Mouse (Mus musculus) spleen, adult 12 weeks (tissue): Measurements from ENCODE around the gene Gm17662.

ENCODE experiments used
- DNase-seq: peaks from one replicate; pipeline ENCODE4 v3.0.0; 2022; ENCODE audit warnings: low spot score

Gm17662 gene

DNA sequence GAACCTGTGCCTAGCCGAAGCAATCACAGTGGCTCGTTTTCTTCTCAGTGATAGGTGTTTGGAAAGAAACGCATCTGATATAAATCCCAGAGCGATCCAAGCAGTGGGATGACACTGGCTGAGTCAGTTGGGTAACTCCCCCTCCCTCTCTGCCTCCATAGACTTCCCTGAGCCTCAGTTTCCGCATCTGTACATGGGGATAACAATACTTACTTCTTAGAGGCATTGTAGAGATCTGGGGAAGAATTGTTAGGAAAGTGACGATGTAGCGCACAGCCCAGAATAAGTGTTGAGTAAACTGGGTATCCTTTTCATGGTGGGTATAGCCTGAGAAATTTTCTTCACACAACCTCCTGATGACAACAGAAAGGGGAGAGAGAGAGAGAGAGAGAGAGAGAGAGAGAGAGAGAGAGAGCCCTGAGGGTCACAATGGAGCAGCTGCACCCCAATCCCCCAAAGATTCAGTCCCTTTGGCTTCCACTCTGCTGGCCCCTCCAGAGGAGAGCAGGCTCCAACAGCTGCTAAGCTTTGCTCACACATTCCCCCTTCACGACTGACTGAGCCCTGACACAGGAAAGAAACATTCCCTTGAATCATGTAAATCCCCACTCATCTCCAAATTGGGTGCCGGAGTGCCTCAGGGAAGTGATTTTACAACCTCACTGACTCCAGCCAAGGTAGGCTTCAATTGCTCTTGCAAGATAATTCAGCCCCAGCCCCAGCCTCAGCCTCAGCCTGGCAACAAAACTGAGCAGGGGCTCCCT lies 31.6 kb downstream of the Gm17662 start:
- no peak for DNase-seq

DNA sequence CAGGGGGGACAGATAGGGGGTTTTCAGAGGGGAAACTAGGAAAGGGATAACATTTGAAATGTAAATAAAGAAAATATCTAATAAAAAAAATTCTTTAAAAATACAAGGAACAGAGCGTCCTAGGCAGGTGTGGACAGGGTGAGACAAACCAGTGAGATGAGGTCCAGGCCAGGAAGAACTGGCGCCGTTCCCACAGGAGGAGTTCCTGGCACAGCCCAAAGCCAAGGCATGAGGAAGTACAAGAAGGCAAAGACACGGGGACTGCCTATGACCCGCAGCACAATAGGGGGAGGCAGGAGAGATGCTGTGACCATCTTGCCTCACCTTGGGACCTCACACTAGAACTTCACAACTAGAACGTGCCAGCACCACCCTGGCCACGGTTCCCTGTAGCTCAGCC lies 34.6 kb downstream of the Gm17662 start:
- no peak for DNase-seq

DNA sequence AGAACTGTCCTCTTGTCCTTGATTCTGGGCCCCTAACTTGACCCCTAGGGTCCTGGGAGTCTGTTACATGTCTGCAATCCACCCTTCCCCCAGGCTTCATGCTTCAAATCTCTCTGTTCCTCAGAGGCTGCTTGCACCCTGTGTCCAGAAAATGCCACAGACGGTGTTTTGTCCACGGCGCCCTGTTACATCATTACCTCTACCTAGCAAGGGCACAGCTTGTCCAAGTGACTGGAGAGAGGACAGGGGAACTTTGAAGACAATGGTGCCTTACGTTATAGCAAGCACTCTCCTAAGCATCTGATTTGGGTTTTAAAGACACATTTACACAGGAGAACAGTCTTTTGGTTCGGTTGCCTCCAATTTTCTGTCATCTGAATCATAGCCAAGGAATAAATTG lies 36.5 kb downstream of the Gm17662 start:
- no peak for DNase-seq

DNA sequence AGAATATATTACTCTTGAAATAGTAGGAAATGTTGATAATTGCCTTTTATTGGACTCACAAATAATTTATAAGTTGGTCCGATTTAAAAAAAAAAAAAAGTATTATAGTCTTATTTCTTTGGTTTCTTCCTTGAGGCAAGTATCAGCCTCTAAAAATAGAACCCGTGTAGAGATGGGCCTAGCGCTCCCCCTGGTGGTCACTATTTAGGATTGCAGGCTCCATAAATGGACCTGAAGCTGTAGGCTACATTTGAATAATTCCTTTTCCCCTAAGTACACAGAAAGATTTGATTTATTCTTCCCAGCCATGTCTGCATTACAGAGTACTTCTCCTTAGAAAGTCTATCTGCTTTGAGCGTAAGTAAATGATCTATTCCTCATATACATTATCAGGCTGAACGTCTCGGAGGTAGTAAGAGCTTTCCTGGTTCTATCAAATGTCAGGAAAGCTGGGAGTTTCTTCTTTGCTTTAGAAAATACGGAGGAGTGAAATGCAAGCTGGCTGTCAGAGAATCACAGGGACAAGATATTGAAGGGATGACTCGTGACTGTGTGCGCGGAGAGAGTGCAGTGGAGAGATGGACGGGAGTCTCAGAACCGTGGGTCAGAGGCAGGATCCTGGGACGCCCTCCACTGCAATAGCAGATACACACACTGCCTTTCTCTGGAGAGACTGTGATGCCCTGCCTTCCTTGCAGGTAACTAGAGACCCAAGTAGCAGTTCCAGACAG lies 37.0 kb downstream of the Gm17662 start:
- no peak for DNase-seq

DNA sequence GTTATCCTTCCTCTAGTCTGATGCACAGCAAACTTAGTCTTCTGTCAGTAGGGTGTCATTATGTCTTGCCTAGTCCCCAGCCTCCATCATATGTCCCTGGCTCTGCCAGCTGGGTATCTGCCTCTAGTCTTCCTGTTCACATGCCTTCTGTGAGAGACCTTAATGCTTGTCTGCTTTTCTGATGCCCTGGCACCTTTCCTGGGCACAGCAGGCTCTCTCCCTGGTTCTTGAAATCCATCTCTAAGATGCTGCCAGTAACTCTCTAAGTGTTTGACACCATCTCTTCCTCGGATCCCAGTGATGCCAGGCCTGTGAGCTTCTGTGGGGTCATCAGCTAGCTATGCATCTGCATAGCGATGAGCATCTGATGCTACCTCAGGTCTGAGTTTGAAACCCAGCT lies 45.7 kb downstream of the Gm17662 start:
- no peak for DNase-seq

DNA sequence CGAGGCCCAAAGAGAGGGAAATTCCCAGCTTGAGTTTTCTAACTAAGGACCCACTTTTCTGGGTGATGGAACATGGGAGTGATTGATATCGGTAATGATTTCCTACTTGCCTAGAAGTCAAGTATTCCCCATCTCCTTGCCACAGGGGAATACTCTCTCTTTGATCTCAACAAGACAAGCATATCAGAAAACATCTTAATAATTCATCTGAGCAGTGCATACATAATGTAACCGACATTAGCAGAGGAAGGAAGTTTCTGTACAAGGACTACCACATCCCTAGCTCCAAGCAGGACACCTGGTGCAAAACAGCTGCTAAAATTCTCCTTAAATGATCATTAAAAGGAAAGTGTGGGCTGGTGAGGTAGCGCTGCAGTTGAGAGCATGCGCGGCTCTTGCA lies 47.9 kb downstream of the Gm17662 start:
- no peak for DNase-seq
